In the genomic region with DNA sequence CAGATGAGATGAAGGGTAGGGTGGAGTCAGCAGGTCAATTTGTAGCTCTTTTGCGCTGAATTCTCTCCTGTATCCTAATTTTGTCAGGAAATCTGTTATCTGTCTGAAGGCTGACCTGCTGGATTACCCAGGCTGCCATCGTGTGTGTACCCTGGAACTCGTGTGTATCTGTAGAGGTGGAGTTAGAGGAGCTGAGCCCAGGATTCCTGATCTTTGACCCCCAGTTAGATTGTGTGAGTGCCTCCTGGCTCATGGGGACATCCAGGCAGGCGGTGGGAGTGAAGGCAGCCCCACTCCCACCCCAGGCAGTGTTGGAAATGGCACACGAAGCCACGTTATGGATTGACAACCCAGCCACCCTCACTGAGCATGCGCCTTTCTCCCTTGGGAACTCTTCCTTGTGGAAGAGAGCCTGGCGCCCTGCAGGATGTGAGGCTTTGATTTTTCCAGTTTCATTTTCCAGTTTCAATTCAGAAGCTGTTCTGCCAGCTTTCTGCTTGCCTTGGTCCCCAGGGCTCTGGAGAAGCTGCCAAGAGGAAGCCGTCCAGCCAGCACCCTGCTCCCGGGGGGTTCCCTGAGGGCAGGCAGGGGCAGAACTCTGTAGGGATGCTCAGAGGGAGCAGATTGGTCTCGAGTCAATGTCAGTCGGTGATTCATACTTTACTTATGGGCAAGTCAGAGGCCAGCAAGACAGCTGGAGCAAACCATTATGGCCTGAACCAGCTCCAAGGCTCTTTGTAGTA, we compare ENCODE assay signal across 9 mouse cellular contexts. TPM values are rescaled to one million over a fixed set of nuclear protein-coding genes. Genes with fewer than 3 reads are reported as not detected.
DNase-seq lines count a peak whose midpoint lies in the region; ATAC-seq and TF ChIP-seq lines count a peak whose summit lies in the region.
"Had no signal": no experiment of that assay in that cellular context is flagged by ENCODE, and none has a peak within 500 bp of the region (broad histone marks: within the 10 kb centered on the region; RNA-seq: fewer than 3 reads in every experiment).

No protein-coding gene starts in this region.

- no peak for TF ChIP-seq CTCF in bone marrow, adult 2 months (IDR thresholded peaks at IDR 0.05; ENCODE audit: control insufficient read depth, insufficient read depth, low read length)

- no peaks in the 10 kb centered on the region for H3K9me3 ChIP-seq in liver, embryonic 13.5 days (replicated peaks)
- H3K9me3 ChIP-seq: limb, embryonic 13.5 days had no signal

- no peak for TF ChIP-seq POLR2A in bone marrow, adult 2 months (IDR thresholded peaks at IDR 0.05; ENCODE audit: borderline replicate concordance, control insufficient read depth, low read depth, low read length)

- peak; percentile 55 for DNase-seq in ovary, postnatal 36 days (ENCODE audit: low spot score)
- no peak for DNase-seq in ovary, postnatal 14 days (ENCODE audit: low spot score)
- DNase-seq in heart, postnatal 10 days: peak; percentile 60 to 70
- DNase-seq in liver, embryonic 13.5 days: no peak
- DNase-seq in thymus, postnatal 36 days: no peak

- intact Hi-C loops in heart, postnatal 10 days (cut with DNase I): no loop called here

- ATAC-seq in liver, embryonic 13.5 days (ENCODE audit: low read depth): peak; percentile 13
- no peak; the same call in 1 of the 2 replicates for ATAC-seq in cerebellum, adult (ENCODE audit: insufficient number of reproducible peaks, low FRiP score, low TSS enrichment)
- no peak for ATAC-seq in megakaryocyte progenitor cell, adult 5-6 weeks (replicated peaks; ENCODE audit: poor library complexity)

- no peak overlapping the region for H3K9ac ChIP-seq in liver, embryonic 13.5 days
- H3K9ac ChIP-seq: limb, embryonic 13.5 days had no signal

- 54% methylated on average over 12 of the region's 12 CpGs for WGBS in bone marrow, adult 2 months
- WGBS in liver, embryonic 13.5 days (ENCODE audit: insufficient replicate concordance): 48% methylated on average over 12 of the region's 12 CpGs

- peak overlapping the region; percentile 95 for H3K27ac ChIP-seq in bone marrow, adult 2 months (ENCODE audit: control insufficient read depth, insufficient read depth, low read depth, low read length, poor library complexity)
- H3K27ac ChIP-seq in liver, embryonic 13.5 days: peak overlapping the region; percentile 86
- H3K27ac ChIP-seq: limb, embryonic 13.5 days had no signal

- no peak overlapping the region for H3K4me3 ChIP-seq in bone marrow, adult 2 months (replicated peaks; ENCODE audit: control insufficient read depth, low read depth, low read length)
- no peak overlapping the region for H3K4me3 ChIP-seq in liver, embryonic 13.5 days (replicated peaks)
- H3K4me3 ChIP-seq: limb, embryonic 13.5 days had no signal

- peak overlapping the region; percentile 29 for H3K4me2 ChIP-seq in liver, embryonic 13.5 days
- H3K4me2 ChIP-seq: limb, embryonic 13.5 days had no signal

- no peaks in the 10 kb centered on the region for H3K27me3 ChIP-seq in liver, embryonic 13.5 days
- H3K27me3 ChIP-seq: limb, embryonic 13.5 days had no signal

- no peaks in the 10 kb centered on the region for H3K36me3 ChIP-seq in liver, embryonic 13.5 days
- H3K36me3 ChIP-seq: limb, embryonic 13.5 days had no signal

- peaks cover 11% of the 10 kb centered on the region for H3K4me1 ChIP-seq in bone marrow, adult 2 months (ENCODE audit: control insufficient read depth, insufficient read depth, low read length)
- peaks cover 41% of the 10 kb centered on the region for H3K4me1 ChIP-seq in liver, embryonic 13.5 days (replicated peaks)

RNA-seq across cellular contexts. Expression of a gene that starts 23.6 kb away (rescaled TPM):
- polyA plus RNA-seq in bone marrow, adult 2 months (2011; ENCODE audit: insufficient read depth, insufficient read length, low replicate concordance, missing spikeins): not detected in 2 replicates
- total RNA-seq in heart, postnatal 10 days (2021): under 1 TPM in 1 of 2 experiments, not detected in 1; 0.30 TPM
- not detected in 2 replicates for polyA plus RNA-seq in liver, embryonic 13.5 days (2015; fragmentation: Nextera tagmentation; extraction: Ambion mirVana)
- not detected in 2 replicates for total RNA-seq in megakaryocyte progenitor cell, adult 5-6 weeks (2015)
- 0.37 TPM in 1 of 2 replicates, not detected in the other for total RNA-seq in megakaryocyte progenitor cell, adult 5-6 weeks (2017)

RNA-seq across cellular contexts. Expression of a gene that starts 26.8 kb away (rescaled TPM):
- 23.0 and 35.5 TPM in 2 replicates for polyA plus RNA-seq in bone marrow, adult 2 months (2011; ENCODE audit: insufficient read depth, insufficient read length, low replicate concordance, missing spikeins)
- total RNA-seq in heart, postnatal 10 days (2021): 10 to 100 TPM; 15.3 to 18.4 TPM
- polyA plus RNA-seq in liver, embryonic 13.5 days (2015; fragmentation: Nextera tagmentation; extraction: Ambion mirVana): 6.7 and 8.1 TPM in 2 replicates
- total RNA-seq in megakaryocyte progenitor cell, adult 5-6 weeks (2015): 25.0 and 29.8 TPM in 2 replicates
- total RNA-seq in megakaryocyte progenitor cell, adult 5-6 weeks (2017): 32.9 and 46.8 TPM in 2 replicates

Comparison
In these comparisons a context has a peak if more than half of its experiments do, and no peak if none do; other contexts are left out.
1. DNase-seq: peak in ovary, postnatal 36 days (single experiment) and heart, postnatal 10 days (2 of 2); none in ovary, postnatal 14 days (single experiment), liver, embryonic 13.5 days (single experiment) and thymus, postnatal 36 days (0 of 2).